Mouse (Mus musculus): ENCODE data around the gene Phkg2.

Phkg2 gene

GRCm38 (mm10) chr7:127572895-127573471 is at the start of gene Phkg2:
Gene Phkg2 (plus strand): TSS chr7:127573340.
- DNase-seq (ENCODE audit: low spot score in 2 of 2), result peak; percentile 88 to 89

GRCm38 (mm10) chr7:127541671-127542070 is 31.5 kb upstream of the Phkg2 start:
- no peak for DNase-seq (ENCODE audit: low spot score in 2 of 2)

DNA sequence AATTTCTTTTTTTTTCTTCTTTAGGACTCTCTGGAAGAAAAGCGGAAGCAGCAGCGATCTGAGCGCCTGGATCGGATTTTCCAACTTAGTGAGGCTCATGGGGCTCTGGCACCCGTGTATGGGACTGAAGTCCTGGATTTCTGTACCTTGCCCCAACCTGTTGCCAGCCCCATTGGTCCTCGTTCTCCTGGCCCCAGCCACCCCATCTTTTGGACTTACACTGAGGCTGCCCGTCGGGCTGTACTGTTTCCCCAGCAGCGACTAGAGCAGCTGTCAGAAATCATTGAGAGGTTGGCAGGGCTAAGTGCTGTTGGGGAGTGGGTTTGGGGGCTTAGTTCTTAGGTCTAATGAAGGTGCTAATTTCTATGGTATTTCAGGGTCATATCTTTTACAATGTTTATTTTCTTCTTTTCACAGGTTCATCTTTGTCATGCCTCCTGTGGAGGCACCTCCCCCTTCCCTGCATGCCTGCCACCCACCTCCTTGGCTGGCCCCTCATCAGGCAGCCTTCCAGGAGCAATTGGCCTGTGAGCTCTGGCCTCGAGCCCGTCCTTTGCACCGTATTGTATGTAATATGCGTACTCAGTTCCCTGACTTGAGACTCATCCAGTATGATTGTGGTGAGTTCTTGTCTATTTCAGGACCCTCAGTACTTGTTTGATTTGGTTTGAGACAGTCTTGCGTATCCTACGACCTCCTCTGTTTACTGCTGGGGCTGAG is 23.9 kb upstream of the Phkg2 start:
- no peak for DNase-seq (ENCODE audit: low spot score in 2 of 2)

DNA sequence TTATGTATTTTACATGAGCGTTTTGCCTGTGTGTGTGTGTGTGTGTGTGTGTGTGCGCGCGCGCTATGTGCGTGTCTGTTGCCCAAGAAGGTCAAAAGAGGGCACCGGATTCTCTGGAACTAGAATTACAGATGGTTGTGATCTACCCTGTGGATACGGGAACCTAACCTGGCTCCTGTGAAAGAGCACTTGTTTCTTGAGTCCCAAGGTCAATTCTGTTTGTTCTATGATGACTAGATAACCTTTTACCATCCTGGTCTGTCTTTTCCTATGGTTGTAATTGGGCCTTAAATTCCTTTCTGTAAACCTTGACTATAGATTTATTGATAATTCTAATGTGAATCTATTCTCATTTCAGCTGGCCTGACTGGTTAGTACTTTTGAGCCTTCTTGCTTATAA is 21.6 kb upstream of the Phkg2 start:
- DNase-seq (ENCODE audit: low spot score in 2 of 2), result no peak

GRCm38 (mm10) chr7:127560580-127560979 is 12.6 kb upstream of the Phkg2 start:
- DNase-seq (ENCODE audit: low spot score in 2 of 2), result no peak

DNA sequence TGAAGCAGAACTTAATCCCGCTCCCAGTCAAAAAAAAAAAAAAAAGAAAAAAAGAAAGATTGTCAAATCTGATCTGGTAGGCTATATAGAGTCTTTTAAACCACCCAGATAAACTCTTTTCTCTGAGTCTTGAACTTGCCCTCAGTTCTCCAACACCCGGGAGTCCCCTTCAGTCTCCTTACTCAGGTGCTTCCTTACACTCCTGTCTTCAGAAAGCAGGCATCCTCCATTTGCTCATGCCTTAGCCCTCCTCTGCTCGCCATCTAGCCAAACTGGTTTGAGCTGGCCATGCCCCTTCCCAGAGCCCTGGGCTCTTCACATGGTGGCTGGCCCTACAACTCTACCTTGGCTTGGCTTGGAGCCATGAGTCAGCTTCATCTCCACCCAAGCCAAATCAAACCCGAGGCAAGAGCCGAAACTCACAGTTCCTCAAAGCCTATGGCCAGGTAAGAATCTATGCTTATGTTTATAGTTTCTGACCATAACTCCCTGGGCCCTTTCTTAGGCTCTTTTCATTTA is 11.7 kb upstream of the Phkg2 start, which contains the start of gene Tmem265:
Tmem265 (plus strand) TSS at position 51 of the 519 bp plus-strand sequence.
- DNase-seq (ENCODE audit: low spot score in 2 of 2), result no peak

- no peak for DNase-seq (ENCODE audit: low spot score in 2 of 2)
Observed at GRCm38 (mm10) chr7:127564381-127565150, 8.6 kb upstream of the Phkg2 start.

DNA sequence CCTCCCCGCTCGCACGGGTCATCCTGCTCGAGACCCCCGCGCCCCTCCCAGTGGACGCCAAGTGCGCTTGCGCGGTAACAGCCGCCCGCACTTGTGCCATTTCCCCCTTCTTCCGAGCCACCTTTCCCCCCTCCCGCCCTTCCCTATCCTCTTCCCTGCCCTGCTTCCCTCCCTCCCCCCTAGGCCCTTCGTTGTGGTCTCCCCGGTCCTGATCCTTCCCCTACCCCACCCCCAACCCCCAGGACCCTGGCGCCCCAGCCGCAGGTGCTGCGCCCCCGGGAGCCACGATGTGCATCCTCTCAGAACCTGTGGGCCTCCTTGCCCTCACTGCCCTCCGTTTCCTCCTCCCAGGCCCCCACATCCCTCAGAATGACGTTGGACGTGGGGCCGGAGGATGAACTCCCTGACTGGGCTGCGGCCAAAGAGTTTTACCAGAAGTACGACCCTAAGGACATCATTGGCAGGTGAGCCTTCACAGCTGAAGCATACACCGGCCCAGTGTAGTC is 416 bp downstream of the Phkg2 start:
- DNase-seq (ENCODE audit: low spot score in 2 of 2), result no peak

DNA sequence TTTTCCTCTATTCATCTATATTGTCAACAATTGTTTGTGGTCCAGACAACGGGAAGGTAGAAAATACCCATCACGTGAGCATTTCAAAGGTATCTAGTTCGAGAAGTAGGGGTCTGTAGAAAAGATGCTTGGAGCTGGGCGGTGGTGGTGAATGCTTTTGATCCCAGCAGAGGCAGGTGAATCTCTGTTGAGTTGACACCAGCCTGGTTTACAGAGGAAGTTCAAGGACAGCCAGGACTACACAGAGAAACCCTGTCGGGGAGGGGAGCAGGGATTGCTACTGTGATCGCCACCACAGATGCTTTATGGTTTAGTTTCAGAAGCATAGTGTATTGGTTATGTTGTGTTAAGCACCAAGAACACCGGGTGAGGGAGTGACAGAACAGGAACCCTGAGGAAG is 975 bp downstream of the Phkg2 start:
- DNase-seq (ENCODE audit: low spot score in 2 of 2), result no peak

GRCm38 (mm10) chr7:127583260-127583659 is 10.1 kb downstream of the Phkg2 start:
- no peak for DNase-seq (ENCODE audit: low spot score in 2 of 2)

- DNase-seq (ENCODE audit: low spot score in 2 of 2), result no peak
Observed at GRCm38 (mm10) chr7:127585031-127585430, 11.9 kb downstream of the Phkg2 start.

DNA sequence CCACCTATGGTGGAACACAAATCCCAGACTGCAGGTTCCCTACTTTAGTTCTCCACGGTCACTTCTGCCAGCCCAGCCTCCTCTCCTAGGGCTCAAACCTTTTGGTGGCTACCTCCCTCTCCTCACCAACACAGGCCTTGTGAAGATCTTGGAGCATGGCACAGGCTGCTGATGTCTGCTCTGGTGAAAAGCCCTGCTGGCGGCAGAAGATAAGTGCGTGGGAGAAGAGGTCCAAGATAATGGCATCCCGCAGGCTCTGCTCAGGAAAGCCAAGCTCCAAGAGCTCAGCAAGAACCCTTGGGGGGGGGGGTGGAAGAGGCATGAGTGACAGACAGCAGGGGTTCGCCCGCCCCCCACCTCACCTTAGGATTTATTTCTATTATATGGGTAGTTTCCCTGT is 13.0 kb downstream of the Phkg2 start:
- no peak for DNase-seq (ENCODE audit: low spot score in 2 of 2)

GRCm38 (mm10) chr7:127587196-127587595 is 14.1 kb downstream of the Phkg2 start:
- DNase-seq (ENCODE audit: low spot score in 2 of 2), result no peak

- peak; percentile 90 to 92 for DNase-seq (ENCODE audit: low spot score in 2 of 2)
Observed at GRCm38 (mm10) chr7:127588011-127588871, 15.1 kb downstream of the Phkg2 start, which contains the start of the genes Ccdc189 and Rnf40. Gene Ccdc189 (minus strand): TSS chr7:127588595. Gene Rnf40 (plus strand): TSS chr7:127588767.

- DNase-seq (ENCODE audit: low spot score in 2 of 2), result no peak
Observed at GRCm38 (mm10) chr7:127588901-127589300, 15.8 kb downstream of the Phkg2 start.

GRCm38 (mm10) chr7:127589637-127590036 is 16.5 kb downstream of the Phkg2 start:
- DNase-seq (ENCODE audit: low spot score in 2 of 2), result no peak

DNA sequence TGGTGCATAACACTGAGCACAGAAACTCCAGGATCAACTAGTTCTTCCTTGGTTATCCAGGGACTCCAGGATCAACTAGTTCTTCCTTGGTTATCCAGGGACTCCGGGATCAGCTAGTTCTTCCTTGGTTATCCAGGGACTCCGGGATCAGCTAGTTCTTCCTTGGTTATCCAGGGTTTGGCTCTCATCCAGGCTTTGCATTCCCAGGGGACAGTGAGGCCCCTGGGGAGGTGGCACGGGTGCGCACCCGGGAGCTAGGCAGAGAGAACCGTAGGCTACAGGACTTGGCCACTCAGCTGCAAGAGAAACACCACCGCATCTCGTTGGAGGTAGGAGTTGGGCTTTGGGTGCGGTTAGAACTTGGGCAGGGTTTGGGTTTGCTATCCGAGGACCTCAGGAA is 18.0 kb downstream of the Phkg2 start:
- no peak for DNase-seq (ENCODE audit: low spot score in 2 of 2)

DNA sequence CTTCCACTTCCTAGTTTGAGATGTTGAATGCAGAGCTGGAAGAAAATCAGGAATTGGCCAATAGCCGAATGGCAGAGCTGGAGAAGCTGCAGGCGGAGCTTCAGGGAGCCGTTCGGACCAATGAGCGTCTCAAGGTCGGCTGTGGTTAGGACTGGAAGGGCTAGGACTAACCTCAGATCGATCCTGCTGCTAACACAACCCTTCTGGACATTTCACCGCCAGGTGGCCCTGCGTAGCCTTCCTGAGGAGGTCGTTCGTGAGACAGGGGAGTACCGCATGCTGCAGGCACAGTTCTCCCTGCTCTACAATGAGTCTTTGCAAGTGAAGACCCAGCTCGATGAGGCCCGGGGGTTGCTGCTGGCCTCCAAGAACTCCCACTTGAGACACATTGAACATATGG is 19.4 kb downstream of the Phkg2 start:
- DNase-seq (ENCODE audit: low spot score in 2 of 2), result no peak

GRCm38 (mm10) chr7:127596747-127597146 is 23.6 kb downstream of the Phkg2 start:
- no peak for DNase-seq (ENCODE audit: low spot score in 2 of 2)

GRCm38 (mm10) chr7:127600612-127601011 is 27.5 kb downstream of the Phkg2 start:
- DNase-seq (ENCODE audit: low spot score in 2 of 2), result no peak

GRCm38 (mm10) chr7:127601735-127602134 is 28.6 kb downstream of the Phkg2 start:
- DNase-seq (ENCODE audit: low spot score in 2 of 2), result no peak

All from urinary bladder, postnatal 4 days (tissue).